Mouse (Mus musculus): ENCODE results near the gene Plekha5. TPM values are rescaled to one million over a fixed set of nuclear protein-coding genes. Genes with fewer than 3 reads are reported as not detected.

Gene Plekha5
- total and polyA plus RNA-seq, 3 experiments = 0.55 TPM; not detected in 2

- Histone ChIP-seq H3K9me3 (replicated peaks) (peaks cover 53% of the 10 kb centered on the region), H3K36me3 (replicated peaks) (no peaks in the 10 kb centered on the region), H3K4me3 (ENCODE audit: low read depth, low read length) (no peak overlapping the region), H3K27me3 (ENCODE audit: insufficient read depth, low read length) (no peaks in the 10 kb centered on the region), H3K4me1 (ENCODE audit: insufficient read depth, low read depth, low read length) (no peaks in the 10 kb centered on the region)
- TF ChIP-seq TAL1 (conservative IDR thresholded peaks at IDR 0.05; ENCODE audit: low read depth, low read length) = no peak
- TF ChIP-seq GATA2 (IDR thresholded peaks at IDR 0.05; ENCODE audit: borderline replicate concordance, low read depth, low read length) = no peak
- no peak for TF ChIP-seq GATA1 (IDR thresholded peaks at IDR 0.05; ENCODE audit: borderline replicate concordance, low read length)
- TF ChIP-seq CTCF (IDR thresholded peaks at IDR 0.05; ENCODE audit: low read depth, low read length) = no peak
- no peak for TF ChIP-seq POLR2AphosphoS5 (IDR thresholded peaks at IDR 0.05; ENCODE audit: insufficient replicate concordance, low read depth, low read length)
- ATAC-seq (ENCODE audit: extremely low read depth, insufficient number of reproducible peaks, low FRiP score, poor library complexity, severe bottlenecking) (no peak), DNase-seq (ENCODE audit: low spot score) (no peak)
Measured at GRCm38 (mm10) chr6:140402766-140403310, 21.0 kb upstream of the Plekha5 start.

GRCm38 (mm10) chr6:140411996-140412395 is 11.9 kb upstream of the Plekha5 start:
- ATAC-seq (ENCODE audit: extremely low read depth, insufficient number of reproducible peaks, low FRiP score, poor library complexity, severe bottlenecking) = no peak
- no peak for DNase-seq (ENCODE audit: low spot score)
- no peaks in the 10 kb centered on the region for H3K4me1 ChIP-seq (ENCODE audit: insufficient read depth, low read depth, low read length)
- no peak for TF ChIP-seq TAL1 (conservative IDR thresholded peaks at IDR 0.05; ENCODE audit: low read depth, low read length)
- TF ChIP-seq CTCF (IDR thresholded peaks at IDR 0.05; ENCODE audit: low read depth, low read length) = no peak
- no peak for TF ChIP-seq GATA2 (IDR thresholded peaks at IDR 0.05; ENCODE audit: borderline replicate concordance, low read depth, low read length)
- no peak for TF ChIP-seq POLR2AphosphoS5 (IDR thresholded peaks at IDR 0.05; ENCODE audit: insufficient replicate concordance, low read depth, low read length)
- no peak for TF ChIP-seq GATA1 (IDR thresholded peaks at IDR 0.05; ENCODE audit: borderline replicate concordance, low read length)
- peaks cover 54% of the 10 kb centered on the region for H3K9me3 ChIP-seq (replicated peaks)
- H3K36me3 ChIP-seq (replicated peaks) = no peaks in the 10 kb centered on the region
- H3K4me3 ChIP-seq (ENCODE audit: low read depth, low read length) = no peak overlapping the region
- H3K27me3 ChIP-seq (ENCODE audit: insufficient read depth, low read length) = no peaks in the 10 kb centered on the region

GRCm38 (mm10) chr6:140423041-140423845 is 611 bp upstream of the Plekha5 start:
- no peaks in the 10 kb centered on the region for H3K27me3 ChIP-seq (ENCODE audit: insufficient read depth, low read length)

GRCm38 (mm10) chr6:140424201-140424990 is 542 bp downstream of the Plekha5 start:
- no peaks in the 10 kb centered on the region for H3K27me3 ChIP-seq (ENCODE audit: insufficient read depth, low read length)
- TF ChIP-seq GATA1 (IDR thresholded peaks at IDR 0.05; ENCODE audit: borderline replicate concordance, low read length) (no peak), POLR2AphosphoS5 (IDR thresholded peaks at IDR 0.05; ENCODE audit: insufficient replicate concordance, low read depth, low read length) (no peak), GATA2 (IDR thresholded peaks at IDR 0.05; ENCODE audit: borderline replicate concordance, low read depth, low read length) (no peak), CTCF (IDR thresholded peaks at IDR 0.05; ENCODE audit: low read depth, low read length) (no peak), TAL1 (conservative IDR thresholded peaks at IDR 0.05; ENCODE audit: low read depth, low read length) (no peak)
- no peaks in the 10 kb centered on the region for H3K36me3 ChIP-seq (replicated peaks)
- peaks cover 58% of the 10 kb centered on the region for H3K9me3 ChIP-seq (replicated peaks)
- DNase-seq (ENCODE audit: low spot score) (no peak), ATAC-seq (ENCODE audit: extremely low read depth, insufficient number of reproducible peaks, low FRiP score, poor library complexity, severe bottlenecking) (no peak)
- H3K4me1 ChIP-seq (ENCODE audit: insufficient read depth, low read depth, low read length) = no peaks in the 10 kb centered on the region
- no peak overlapping the region; the same call in 1 of the 2 replicates for H3K4me3 ChIP-seq (ENCODE audit: low read depth, low read length)

More at GRCm38 (mm10) chr6:140423041-140423845, 611 bp upstream of the Plekha5 start:
- no peak overlapping the region for H3K4me3 ChIP-seq (ENCODE audit: low read depth, low read length)
- DNase-seq (ENCODE audit: low spot score) (no peak), ATAC-seq (ENCODE audit: extremely low read depth, insufficient number of reproducible peaks, low FRiP score, poor library complexity, severe bottlenecking) (no peak)
- peaks cover 57% of the 10 kb centered on the region for H3K9me3 ChIP-seq (replicated peaks)
- TF ChIP-seq GATA1 (IDR thresholded peaks at IDR 0.05; ENCODE audit: borderline replicate concordance, low read length) = no peak
- no peaks in the 10 kb centered on the region for H3K4me1 ChIP-seq (ENCODE audit: insufficient read depth, low read depth, low read length)
- H3K36me3 ChIP-seq (replicated peaks) = no peaks in the 10 kb centered on the region

GRCm38 (mm10) chr6:140424991-140425361 is 1.1 kb downstream of the Plekha5 start:
- H3K36me3 ChIP-seq (replicated peaks) = no peaks in the 10 kb centered on the region
- no peaks in the 10 kb centered on the region for H3K27me3 ChIP-seq (ENCODE audit: insufficient read depth, low read length)
- no peak for TF ChIP-seq GATA1 (IDR thresholded peaks at IDR 0.05; ENCODE audit: borderline replicate concordance, low read length)
- H3K4me3 ChIP-seq (ENCODE audit: low read depth, low read length) = no peak overlapping the region; the same call in 1 of the 2 replicates
- H3K9me3 ChIP-seq (replicated peaks) = peaks cover 55% of the 10 kb centered on the region
- DNase-seq (ENCODE audit: low spot score) = no peak
- no peaks in the 10 kb centered on the region for H3K4me1 ChIP-seq (ENCODE audit: insufficient read depth, low read depth, low read length)
- no peak for ATAC-seq (ENCODE audit: extremely low read depth, insufficient number of reproducible peaks, low FRiP score, poor library complexity, severe bottlenecking)

- DNase-seq (ENCODE audit: low spot score) (no peak), ATAC-seq (ENCODE audit: extremely low read depth, insufficient number of reproducible peaks, low FRiP score, poor library complexity, severe bottlenecking) (no peak)
- H3K9me3 ChIP-seq (replicated peaks) = peaks cover 49% of the 10 kb centered on the region
- no peaks in the 10 kb centered on the region for H3K4me1 ChIP-seq (ENCODE audit: insufficient read depth, low read depth, low read length)
- no peak for TF ChIP-seq CTCF (IDR thresholded peaks at IDR 0.05; ENCODE audit: low read depth, low read length)
- no peak for TF ChIP-seq GATA2 (IDR thresholded peaks at IDR 0.05; ENCODE audit: borderline replicate concordance, low read depth, low read length)
- no peak for TF ChIP-seq GATA1 (IDR thresholded peaks at IDR 0.05; ENCODE audit: borderline replicate concordance, low read length)
- TF ChIP-seq TAL1 (conservative IDR thresholded peaks at IDR 0.05; ENCODE audit: low read depth, low read length) = no peak
- TF ChIP-seq POLR2AphosphoS5 (IDR thresholded peaks at IDR 0.05; ENCODE audit: insufficient replicate concordance, low read depth, low read length) = no peak
- no peak overlapping the region for H3K4me3 ChIP-seq (ENCODE audit: low read depth, low read length)
- no peaks in the 10 kb centered on the region for H3K36me3 ChIP-seq (replicated peaks)
- no peaks in the 10 kb centered on the region for H3K27me3 ChIP-seq (ENCODE audit: insufficient read depth, low read length)
Measured at GRCm38 (mm10) chr6:140429236-140429635, 5.4 kb downstream of the Plekha5 start.

Data from G1E (cell line).